Mouse (Mus musculus): Measurements from ENCODE around the gene Dusp3.

- no peak for TF ChIP-seq POLR2A (IDR thresholded peaks at IDR 0.05; ENCODE audit: low read depth, low read length)
- no peak for TF ChIP-seq CTCF (IDR thresholded peaks at IDR 0.05; ENCODE audit: borderline replicate concordance, insufficient read depth, low read length)
Measured at GRCm38 (mm10) chr11:102008372-102008771, 21.6 kb upstream of the Dusp3 start.
